Mouse (Mus musculus) spleen, adult 12 weeks (tissue): ENCODE results near the gene Usp19.

Experiments used
- DNase-seq: peaks from one replicate; pipeline ENCODE4 v3.0.0; 2022; ENCODE audit warnings: low spot score

The Usp19 gene

GRCm38 (mm10) chr9:108499231-108499630 lies 8.8 kb downstream of the Usp19 start:
- DNase-seq: no peak

GRCm38 (mm10) chr9:108499943-108500342 lies 9.5 kb downstream of the Usp19 start:
- no peak for DNase-seq

- no peak for DNase-seq
Observed at GRCm38 (mm10) chr9:108506901-108507300, 16.5 kb downstream of the Usp19 start.

GRCm38 (mm10) chr9:108507619-108508434 lies 17.4 kb downstream of the Usp19 start, which contains the start of gene Qars:
TSS of gene Qars (plus strand) at chr9:108507706.
- DNase-seq: peak; percentile 91

- no peak for DNase-seq
Observed at GRCm38 (mm10) chr9:108508776-108509175, 18.4 kb downstream of the Usp19 start.

GRCm38 (mm10) chr9:108516380-108517251 lies 26.2 kb downstream of the Usp19 start, which contains the start of gene Qrich1:
TSS of gene Qrich1 (plus strand) at chr9:108516806.
- peak; percentile 91 for DNase-seq

GRCm38 (mm10) chr9:108517253-108517930 lies 27.0 kb downstream of the Usp19 start:
- DNase-seq: peak; percentile 75

GRCm38 (mm10) chr9:108517931-108518332 lies 27.5 kb downstream of the Usp19 start:
- no peak for DNase-seq

GRCm38 (mm10) chr9:108521604-108522003 lies 31.2 kb downstream of the Usp19 start:
- DNase-seq: no peak

GRCm38 (mm10) chr9:108523341-108523740 lies 32.9 kb downstream of the Usp19 start:
- DNase-seq: no peak

GRCm38 (mm10) chr9:108525400-108525799 lies 35.0 kb downstream of the Usp19 start:
- DNase-seq: no peak

- no peak for DNase-seq
Observed at GRCm38 (mm10) chr9:108530954-108531353, 40.6 kb downstream of the Usp19 start.

- no peak for DNase-seq
Observed at GRCm38 (mm10) chr9:108531496-108531895, 41.1 kb downstream of the Usp19 start.

- DNase-seq: no peak
Observed at GRCm38 (mm10) chr9:108540846-108541245, 50.4 kb downstream of the Usp19 start.

GRCm38 (mm10) chr9:108545986-108546385 lies 55.6 kb downstream of the Usp19 start:
- no peak for DNase-seq

- DNase-seq: no peak
Observed at GRCm38 (mm10) chr9:108546875-108547274, 56.5 kb downstream of the Usp19 start.
